Mouse (Mus musculus) hematopoietic multipotent progenitor cell, adult 10-12 weeks (in vitro differentiated cells): ENCODE data around the gene Acad9. TPM values are rescaled to one million over a fixed set of nuclear protein-coding genes. Genes with fewer than 3 reads are reported as not detected.

ENCODE experiments used
- polyA plus RNA-seq: library from polyadenylated mRNA; stranded (reverse); fragments of >175 nt; gene quantifications from 2 replicates; pipeline ENCODE4 v1.2.3, GENCODE M21; 2012; ENCODE audit warnings: low replicate concordance

Acad9 gene
- 7.2 and 8.8 TPM in 2 replicates for polyA plus RNA-seq

DNA sequence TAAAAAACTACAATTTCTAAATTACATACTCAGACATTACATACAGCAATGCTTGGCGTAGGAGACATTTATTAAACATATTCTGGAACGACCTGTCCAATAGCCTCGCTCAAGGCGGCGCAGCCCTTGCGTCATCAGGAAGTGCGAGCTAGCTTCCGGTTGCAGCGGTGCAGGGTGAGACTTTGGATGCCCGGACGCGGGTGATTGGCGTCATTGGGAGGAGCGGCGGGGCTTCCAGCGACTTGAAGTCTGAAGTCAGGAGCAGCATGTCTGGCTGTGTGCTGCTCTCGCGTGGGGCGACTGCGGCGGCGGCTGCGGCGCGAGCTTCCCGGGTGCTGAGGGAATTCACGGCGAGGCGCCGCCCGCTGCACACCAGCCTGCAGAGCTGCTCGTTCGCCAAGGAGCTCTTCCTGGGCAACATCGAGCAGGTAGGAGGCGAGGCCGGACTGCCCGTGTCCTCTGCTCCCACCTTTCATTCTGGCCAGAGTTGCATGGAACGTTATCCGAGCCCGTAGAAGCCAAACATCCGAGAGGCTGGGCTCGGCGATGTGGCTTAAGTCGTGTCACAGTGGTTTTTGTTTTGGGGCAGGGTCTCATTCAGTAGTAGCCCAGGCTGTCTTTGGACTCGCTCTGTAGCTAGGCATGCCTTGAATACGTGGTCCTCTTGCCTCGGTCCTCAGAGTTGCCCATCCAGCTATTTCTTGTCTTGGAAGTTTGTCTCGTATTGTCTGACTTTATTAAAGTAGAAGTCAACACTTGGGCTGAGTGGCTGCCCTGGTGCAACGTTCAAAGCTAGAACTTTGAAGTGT is at the start of gene Acad9:
Gene Acad9, plus strand, starts transcription at position 137 of the 809 bp plus-strand sequence.

DNA sequence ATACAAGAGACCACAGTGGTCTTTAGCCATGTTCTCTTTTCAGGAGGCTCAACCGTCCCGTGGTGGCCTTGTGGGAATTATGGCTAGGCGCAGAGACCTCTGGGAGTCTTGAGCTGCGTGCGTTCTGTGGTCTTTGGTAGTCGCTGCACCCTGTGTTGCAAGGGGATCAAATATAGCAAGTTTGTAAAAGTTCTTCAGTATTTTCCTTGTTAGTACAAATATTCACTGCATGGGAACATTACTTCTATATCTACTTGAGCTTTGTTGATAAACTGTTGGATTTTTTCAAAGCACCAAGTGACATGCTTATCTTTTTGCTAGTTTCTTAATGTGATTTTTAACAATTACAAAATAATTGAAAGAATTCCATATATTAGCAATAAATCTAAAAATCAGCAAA is 12.3 kb upstream of the Acad9 start, which contains the start of gene Ccdc144b:
Gene Ccdc144b, minus strand, starts transcription at position 101 of the 400 bp plus-strand sequence.

Other genes with a start within 250 kb of the Acad9 start
- 0.99 and 11.4 TPM in 2 replicates for gene Dcun1d1, start 128.5 kb upstream of the Acad9 start, polyA plus RNA-seq
- 2.8 and 3.2 TPM in 2 replicates for gene Mccc1, start 65.3 kb upstream of the Acad9 start, polyA plus RNA-seq
- not detected in 2 replicates for gene Ccdc144b, start 12.4 kb upstream of the Acad9 start, polyA plus RNA-seq
- 0.17 and 0.53 TPM in 2 replicates for gene D3Ertd254e, start 85.0 kb downstream of the Acad9 start, polyA plus RNA-seq
- gene Qrfpr, start 156.3 kb downstream of the Acad9 start, polyA plus RNA-seq, result not detected in 2 replicates